Mouse (Mus musculus) lung, postnatal 0 days (tissue): ENCODE measurements at regions not wholly inside any gene's neighbourhood (a gene's known extent, or its start where the extent isn't known, plus 50 kb on each side); places are given as distances from the start of the nearest gene placed in this dataset.

Source experiments
- CTCF ChIP-seq: IDR thresholded peaks from 2 replicates; pipeline ENCODE4 v1.5.1; 2016; ENCODE audit warnings: antibody characterized with exemption, mild to moderate bottlenecking
- EP300 ChIP-seq: IDR thresholded peaks from 2 replicates; pipeline ENCODE4 v1.6.1; 2016; ENCODE audit warnings: antibody characterized with exemption, mild to moderate bottlenecking, control low read depth

DNA sequence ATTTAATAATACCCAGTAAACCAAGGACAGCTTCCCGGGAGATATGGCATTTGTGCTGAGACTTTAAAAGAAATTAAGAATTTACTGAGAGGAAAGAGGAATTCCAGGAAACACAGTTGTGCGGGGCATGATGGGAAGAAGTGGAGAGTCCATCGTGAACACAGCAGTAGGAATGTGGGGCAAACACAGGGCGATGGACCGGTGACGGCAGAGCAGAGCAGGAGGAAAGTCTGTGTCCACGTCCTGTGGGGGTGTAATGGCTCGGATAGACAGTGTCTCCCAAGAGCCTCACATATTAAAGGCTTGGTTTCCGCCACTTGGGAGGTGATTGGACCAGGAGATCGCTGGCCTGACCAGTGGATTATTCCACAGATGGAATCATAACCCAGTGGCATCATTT, 215.4 kb upstream of the Pkdcc start:
- TF ChIP-seq CTCF (no peak), EP300 (no peak)
